Mouse (Mus musculus): ENCODE results near the gene Plekho2.

The Plekho2 gene

GRCm38 (mm10) chr9:65586406-65587269, 6.8 kb upstream of the Plekho2 start, which contains the start of gene Pif1:
Gene Pif1, plus strand, starts transcription at chr9:65587160.
- DNase-seq (ENCODE audit: low spot score): peak; percentile 87

- DNase-seq (ENCODE audit: low spot score): no peak
Observed at GRCm38 (mm10) chr9:65583045-65583444, 3.2 kb upstream of the Plekho2 start.

GRCm38 (mm10) chr9:65580401-65581256, 789 bp upstream of the Plekho2 start:
- DNase-seq (ENCODE audit: low spot score): peak; percentile 92

- no peak for DNase-seq (ENCODE audit: low spot score)
Observed at GRCm38 (mm10) chr9:65578801-65579249, 1.0 kb downstream of the Plekho2 start.

- DNase-seq (ENCODE audit: low spot score): no peak
Observed at GRCm38 (mm10) chr9:65577511-65578196, 2.2 kb downstream of the Plekho2 start.

GRCm38 (mm10) chr9:65576861-65577510, 2.9 kb downstream of the Plekho2 start:
- peak; percentile 74 for DNase-seq (ENCODE audit: low spot score)

- DNase-seq (ENCODE audit: low spot score): no peak
Observed at GRCm38 (mm10) chr9:65575393-65576196, 4.2 kb downstream of the Plekho2 start.

GRCm38 (mm10) chr9:65574513-65575392, 5.1 kb downstream of the Plekho2 start:
- DNase-seq (ENCODE audit: low spot score): no peak

- no peak for DNase-seq (ENCODE audit: low spot score)
Observed at GRCm38 (mm10) chr9:65572837-65573236, 7.0 kb downstream of the Plekho2 start.

GRCm38 (mm10) chr9:65569491-65569971, 10.3 kb downstream of the Plekho2 start:
- peak; percentile 70 for DNase-seq (ENCODE audit: low spot score)

- no peak for DNase-seq (ENCODE audit: low spot score)
Observed at GRCm38 (mm10) chr9:65568787-65569186, 11.1 kb downstream of the Plekho2 start.

GRCm38 (mm10) chr9:65564698-65565097, 15.1 kb downstream of the Plekho2 start:
- no peak for DNase-seq (ENCODE audit: low spot score)

GRCm38 (mm10) chr9:65563073-65563472, 16.8 kb downstream of the Plekho2 start:
- DNase-seq (ENCODE audit: low spot score): no peak

- peak; percentile 52 for DNase-seq (ENCODE audit: low spot score)
Observed at GRCm38 (mm10) chr9:65562081-65562506, 17.7 kb downstream of the Plekho2 start.

- no peak for DNase-seq (ENCODE audit: low spot score)
Observed at GRCm38 (mm10) chr9:65561016-65561415, 18.8 kb downstream of the Plekho2 start.

GRCm38 (mm10) chr9:65558806-65559205, 21.0 kb downstream of the Plekho2 start:
- no peak for DNase-seq (ENCODE audit: low spot score)

- no peak for DNase-seq (ENCODE audit: low spot score)
Observed at GRCm38 (mm10) chr9:65556979-65557378, 22.9 kb downstream of the Plekho2 start.

- DNase-seq (ENCODE audit: low spot score): no peak
Observed at GRCm38 (mm10) chr9:65556349-65556748, 23.5 kb downstream of the Plekho2 start.

- no peak for DNase-seq (ENCODE audit: low spot score)
Observed at GRCm38 (mm10) chr9:65555621-65556020, 24.2 kb downstream of the Plekho2 start.
